Mouse (Mus musculus): Measurements from ENCODE around the gene Tmem39a. TPM values are rescaled to one million over a fixed set of nuclear protein-coding genes. Genes with fewer than 3 reads are reported as not detected.
A peak's percentile ranks its signal among the peaks of the same experiment; 100 is the strongest.

Tmem39a gene
- polyA plus RNA-seq, 1 experiment from 2014 or later: 18.4 TPM

DNA sequence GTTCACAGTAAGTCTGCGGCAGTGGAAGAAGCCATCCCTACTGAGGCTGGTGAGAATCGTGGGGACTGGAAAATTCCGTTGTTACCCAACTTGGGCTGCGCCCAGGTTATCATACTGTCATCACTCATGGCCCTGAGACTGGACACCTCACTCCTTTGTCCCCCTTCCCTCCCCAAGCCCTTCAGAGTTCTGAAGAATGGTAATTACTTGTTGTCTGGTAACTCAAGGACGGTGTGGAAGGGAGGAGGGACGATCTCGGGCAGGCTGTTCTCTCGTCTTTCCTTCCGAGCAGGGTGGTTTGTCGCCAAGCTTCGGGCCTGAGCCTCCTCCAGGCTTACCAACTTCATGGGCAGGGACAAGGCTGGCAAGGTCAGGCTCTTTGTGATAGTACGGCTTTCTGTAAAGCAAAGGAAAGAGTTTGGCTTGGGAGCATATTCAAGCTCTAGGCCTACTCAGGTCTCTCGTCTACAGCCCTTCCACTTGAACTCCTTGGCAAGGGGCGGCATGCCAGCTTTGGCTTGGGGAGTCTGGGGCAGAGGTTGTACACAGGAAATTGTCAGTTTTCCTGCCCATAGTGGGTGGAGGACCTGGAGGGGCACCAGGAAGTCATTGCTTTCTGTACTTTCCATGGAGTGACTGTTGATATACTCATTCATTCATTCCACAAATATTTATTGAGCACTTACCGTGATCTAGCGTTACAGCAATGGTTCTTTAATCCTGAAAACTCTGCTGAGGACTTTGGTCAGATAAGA, 62.4 kb downstream of the Tmem39a start:
- H3K4me3 ChIP-seq (ENCODE audit: low read depth, low read length): no peak overlapping the region
- H3K4me2 ChIP-seq (ENCODE audit: low read depth, low read length): no peak overlapping the region
- WGBS (ENCODE audit: insufficient replicate concordance): 84% methylated on average over 16 of the region's 16 CpGs
- DNase-seq (no peak), ATAC-seq (no peak)
- H3K27me3 ChIP-seq (ENCODE audit: insufficient read depth, low read length): no peaks in the 10 kb centered on the region
- H3K9me3 ChIP-seq (ENCODE audit: low read length): no peaks in the 10 kb centered on the region
- no peaks in the 10 kb centered on the region for H3K36me3 ChIP-seq (replicated peaks; ENCODE audit: insufficient read depth, low read length)
- no peaks in the 10 kb centered on the region for H3K4me1 ChIP-seq (ENCODE audit: insufficient read depth)
- H3K27ac ChIP-seq (ENCODE audit: low read depth): no peak overlapping the region
- TF ChIP-seq CTCF (IDR thresholded peaks at IDR 0.05; ENCODE audit: low read depth): no peak
- no peak for TF ChIP-seq EP300 (IDR thresholded peaks at IDR 0.05; ENCODE audit: low read depth)
- H3K9ac ChIP-seq (replicated peaks): no peak overlapping the region

DNA sequence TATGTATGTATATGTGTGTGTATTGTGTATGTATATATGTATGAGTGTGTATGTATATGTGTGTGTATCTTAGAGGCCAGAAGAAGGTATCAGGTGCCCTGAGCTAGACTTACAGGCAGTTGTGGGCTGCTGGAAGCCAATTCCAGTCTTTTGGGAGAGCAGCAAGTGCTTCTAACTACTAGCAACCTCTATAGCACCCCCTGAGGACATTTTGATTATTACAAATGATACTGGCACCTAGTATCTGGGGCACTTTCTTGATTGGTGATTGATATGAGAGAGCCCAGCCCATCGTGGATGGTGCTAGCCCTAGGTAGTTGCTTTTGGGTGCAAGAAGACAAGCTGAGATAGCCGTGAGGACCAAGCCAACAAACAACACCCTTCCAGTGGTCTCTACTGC, 63.8 kb downstream of the Tmem39a start:
- DNase-seq: no peak
- Histone ChIP-seq H3K4me1 (ENCODE audit: insufficient read depth) (no peaks in the 10 kb centered on the region), H3K9me3 (ENCODE audit: low read length) (no peaks in the 10 kb centered on the region), H3K9ac (replicated peaks) (no peak overlapping the region), H3K27ac (ENCODE audit: low read depth) (no peak overlapping the region), H3K27me3 (ENCODE audit: insufficient read depth, low read length) (no peaks in the 10 kb centered on the region), H3K4me2 (ENCODE audit: low read depth, low read length) (no peak overlapping the region), H3K4me3 (ENCODE audit: low read depth, low read length) (no peak overlapping the region), H3K36me3 (replicated peaks; ENCODE audit: insufficient read depth, low read length) (no peaks in the 10 kb centered on the region)
- TF ChIP-seq CTCF (IDR thresholded peaks at IDR 0.05; ENCODE audit: low read depth) (peak; percentile 38; the same call in 1 of the 2 replicates), EP300 (IDR thresholded peaks at IDR 0.05; ENCODE audit: low read depth) (no peak)
- no peak for ATAC-seq
- 59% methylated on average over 2 of the region's 2 CpGs for WGBS (ENCODE audit: insufficient replicate concordance)

DNA sequence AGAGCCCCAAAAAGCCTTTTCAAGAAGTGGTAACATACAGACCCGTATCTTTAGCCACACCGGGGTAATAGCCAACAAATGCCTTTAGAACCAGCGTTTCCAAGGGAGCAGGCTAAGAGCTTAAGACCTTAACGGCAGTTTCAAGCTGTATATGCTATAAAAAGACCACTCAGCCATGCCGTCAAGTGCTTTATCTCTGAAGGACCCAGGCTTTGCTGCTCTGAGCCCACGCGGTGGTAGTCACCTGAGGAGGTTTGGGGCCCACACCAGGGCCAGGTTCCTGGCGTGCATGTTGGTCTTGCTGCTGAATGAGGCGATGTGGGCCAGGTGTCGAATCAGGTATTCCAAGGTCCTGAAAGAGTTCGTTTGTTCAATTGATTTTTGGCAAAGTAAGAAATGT, 65.8 kb downstream of the Tmem39a start:
- Histone ChIP-seq H3K9me3 (ENCODE audit: low read length) (no peaks in the 10 kb centered on the region), H3K9ac (replicated peaks) (no peak overlapping the region), H3K27ac (ENCODE audit: low read depth) (no peak overlapping the region), H3K36me3 (replicated peaks; ENCODE audit: insufficient read depth, low read length) (no peaks in the 10 kb centered on the region), H3K4me3 (ENCODE audit: low read depth, low read length) (no peak overlapping the region), H3K4me1 (ENCODE audit: insufficient read depth) (no peaks in the 10 kb centered on the region), H3K27me3 (ENCODE audit: insufficient read depth, low read length) (no peaks in the 10 kb centered on the region), H3K4me2 (ENCODE audit: low read depth, low read length) (no peak overlapping the region)
- 73% methylated on average over 11 of the region's 11 CpGs for WGBS (ENCODE audit: insufficient replicate concordance)
- ATAC-seq (no peak), DNase-seq (no peak)
- no peak for TF ChIP-seq EP300 (IDR thresholded peaks at IDR 0.05; ENCODE audit: low read depth)
- no peak for TF ChIP-seq CTCF (IDR thresholded peaks at IDR 0.05; ENCODE audit: low read depth)

DNA sequence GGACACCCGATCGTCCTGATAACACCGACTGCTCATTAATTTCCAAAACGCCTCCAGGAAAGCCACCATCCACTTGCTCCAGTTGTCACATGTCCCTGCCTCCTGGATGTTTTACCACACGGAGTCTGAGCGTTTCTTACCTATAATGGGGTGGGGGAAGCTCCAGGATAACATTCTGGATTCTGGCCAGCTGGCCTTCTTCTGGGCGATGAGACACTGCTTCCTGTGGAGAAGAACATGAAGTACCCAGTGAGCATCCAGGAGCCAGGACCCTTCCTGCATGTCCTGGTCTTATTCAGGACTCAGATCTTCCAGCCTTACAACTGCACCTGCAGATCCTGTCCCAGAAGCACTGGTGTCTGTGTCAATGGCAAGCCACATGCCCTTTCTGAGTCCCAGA, 66.9 kb downstream of the Tmem39a start:
- no peak overlapping the region for H3K27ac ChIP-seq (ENCODE audit: low read depth)
- DNase-seq (no peak), ATAC-seq (no peak)
- no peak overlapping the region for H3K4me3 ChIP-seq (ENCODE audit: low read depth, low read length)
- no peaks in the 10 kb centered on the region for H3K9me3 ChIP-seq (ENCODE audit: low read length)
- no peaks in the 10 kb centered on the region for H3K27me3 ChIP-seq (ENCODE audit: insufficient read depth, low read length)
- 69% methylated on average over 7 of the region's 7 CpGs for WGBS (ENCODE audit: insufficient replicate concordance)
- H3K4me1 ChIP-seq (ENCODE audit: insufficient read depth): no peaks in the 10 kb centered on the region
- TF ChIP-seq EP300 (IDR thresholded peaks at IDR 0.05; ENCODE audit: low read depth) (no peak), CTCF (IDR thresholded peaks at IDR 0.05; ENCODE audit: low read depth) (no peak)
- H3K36me3 ChIP-seq (replicated peaks; ENCODE audit: insufficient read depth, low read length): no peaks in the 10 kb centered on the region
- H3K4me2 ChIP-seq (ENCODE audit: low read depth, low read length): no peak overlapping the region
- H3K9ac ChIP-seq (replicated peaks): no peak overlapping the region

DNA sequence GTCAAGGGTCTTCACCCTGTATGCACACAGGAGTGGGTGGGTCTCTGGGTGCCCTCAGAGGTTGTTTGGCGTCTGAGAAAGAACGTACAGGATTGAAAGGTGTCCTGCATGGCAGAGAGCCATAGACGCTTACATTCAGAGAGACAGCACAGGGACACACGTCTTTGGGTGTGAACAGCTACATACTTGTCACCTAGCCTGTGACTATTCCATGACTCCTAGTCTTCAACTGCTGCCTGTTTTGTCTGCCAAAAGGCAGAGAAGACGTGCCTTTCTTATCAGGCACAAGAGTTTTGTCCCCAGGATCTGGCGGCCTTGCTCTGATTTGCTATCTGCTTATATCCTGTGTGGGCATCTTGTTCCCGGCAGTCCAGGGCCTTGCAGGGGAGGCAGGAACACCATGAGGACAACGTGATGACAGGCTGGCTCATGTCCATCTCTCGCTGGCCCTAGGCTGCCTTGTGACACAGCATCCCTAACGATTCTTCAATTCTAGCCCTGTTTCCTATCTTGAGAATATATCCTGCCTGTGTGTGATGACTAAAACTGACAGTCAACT, 67.4 kb downstream of the Tmem39a start:
- Histone ChIP-seq H3K9me3 (ENCODE audit: low read length) (no peaks in the 10 kb centered on the region), H3K27ac (ENCODE audit: low read depth) (no peak overlapping the region), H3K4me1 (ENCODE audit: insufficient read depth) (no peaks in the 10 kb centered on the region), H3K4me3 (ENCODE audit: low read depth, low read length) (no peak overlapping the region), H3K36me3 (replicated peaks; ENCODE audit: insufficient read depth, low read length) (no peaks in the 10 kb centered on the region), H3K9ac (replicated peaks) (no peak overlapping the region), H3K27me3 (ENCODE audit: insufficient read depth, low read length) (no peaks in the 10 kb centered on the region), H3K4me2 (ENCODE audit: low read depth, low read length) (no peak overlapping the region)
- TF ChIP-seq CTCF (IDR thresholded peaks at IDR 0.05; ENCODE audit: low read depth) (no peak), EP300 (IDR thresholded peaks at IDR 0.05; ENCODE audit: low read depth) (peak; percentile 31; the same call in 1 of the 2 replicates)
- ATAC-seq (no peak), DNase-seq (no peak)
- 56% methylated on average over 10 of the region's 10 CpGs for WGBS (ENCODE audit: insufficient replicate concordance)

DNA sequence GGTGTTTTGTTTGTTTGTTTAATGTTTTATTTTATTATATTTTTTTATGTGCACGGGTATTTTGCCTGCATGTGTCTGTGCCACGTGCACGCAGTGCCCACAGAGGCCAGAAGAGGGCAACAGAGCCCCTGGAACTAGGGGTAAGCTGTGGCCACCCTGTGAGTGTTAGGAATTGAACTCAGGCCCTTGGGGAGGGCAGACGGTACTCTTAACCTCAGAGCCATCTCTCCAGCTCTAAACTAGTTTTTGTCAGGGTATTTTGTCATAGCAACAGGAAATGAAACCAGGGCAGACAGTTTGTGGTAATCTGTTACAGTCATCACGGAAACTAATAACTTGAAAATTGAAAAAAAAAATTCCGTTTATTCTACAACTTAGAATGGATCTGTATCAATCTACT, 73.6 kb downstream of the Tmem39a start:
- Histone ChIP-seq H3K27ac (ENCODE audit: low read depth) (no peak overlapping the region), H3K36me3 (replicated peaks; ENCODE audit: insufficient read depth, low read length) (no peaks in the 10 kb centered on the region), H3K4me1 (ENCODE audit: insufficient read depth) (0 out of 2 replicates have a peak, but pooled peaks cover 3% of the 10 kb centered on the region), H3K9ac (replicated peaks) (no peak overlapping the region), H3K27me3 (ENCODE audit: insufficient read depth, low read length) (no peaks in the 10 kb centered on the region), H3K9me3 (ENCODE audit: low read length) (no peaks in the 10 kb centered on the region), H3K4me3 (ENCODE audit: low read depth, low read length) (no peak overlapping the region), H3K4me2 (ENCODE audit: low read depth, low read length) (no peak overlapping the region)
- no peak for ATAC-seq
- TF ChIP-seq EP300 (IDR thresholded peaks at IDR 0.05; ENCODE audit: low read depth) (no peak), CTCF (IDR thresholded peaks at IDR 0.05; ENCODE audit: low read depth) (peak; percentile 75)
- DNase-seq: peak; percentile 70
- WGBS (ENCODE audit: insufficient replicate concordance): 46% methylated on average over 6 of the region's 6 CpGs
